Mouse (Mus musculus): ENCODE measurements around the gene Syce1. TPM values are rescaled to one million over a fixed set of nuclear protein-coding genes. Genes with fewer than 3 reads are reported as not detected.

Syce1 gene
- polyA plus RNA-seq, 1 experiment from 2014 or later: not detected

DNA sequence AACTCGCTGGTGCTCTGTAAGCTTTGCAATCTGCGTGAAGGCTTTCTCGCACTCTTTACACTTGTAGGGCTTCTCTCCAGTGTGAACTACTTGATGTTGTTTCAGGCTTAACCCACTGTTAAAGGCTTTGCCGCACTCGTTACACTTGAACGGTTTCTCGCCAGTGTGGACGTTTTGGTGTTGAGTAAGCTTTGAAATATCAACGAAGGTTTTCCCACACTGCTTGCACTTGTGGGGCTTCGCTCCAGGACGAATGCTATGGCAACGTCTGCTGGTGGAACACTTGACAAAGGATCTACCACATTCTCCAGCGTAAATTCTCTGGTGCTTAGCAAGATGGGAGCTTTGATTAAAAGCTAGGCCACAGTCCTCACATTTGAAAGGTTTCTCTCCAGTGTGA, 24.1 kb upstream of the Syce1 start:
- Histone ChIP-seq H3K27ac (ENCODE audit: low read length) (no peak overlapping the region), H3K9ac (replicated peaks; ENCODE audit: low read depth) (no peak overlapping the region), H3K27me3 (replicated peaks; ENCODE audit: insufficient read depth, low read length) (no peaks in the 10 kb centered on the region), H3K9me3 (ENCODE audit: low read length) (no peaks in the 10 kb centered on the region), H3K4me1 (ENCODE audit: insufficient read depth, low read depth, low read length) (no peaks in the 10 kb centered on the region), H3K36me3 (ENCODE audit: insufficient read depth, low read length) (no peaks in the 10 kb centered on the region), H3K4me3 (ENCODE audit: low read depth, low read length) (no peak overlapping the region), H3K4me2 (replicated peaks; ENCODE audit: low read depth, low read length) (no peak overlapping the region)
- no peak for TF ChIP-seq EP300 (IDR thresholded peaks at IDR 0.05)
- DNase-seq (ENCODE audit: low spot score) (no peak), ATAC-seq (no peak)
- 70% methylated on average over 13 of the region's 13 CpGs for WGBS

DNA sequence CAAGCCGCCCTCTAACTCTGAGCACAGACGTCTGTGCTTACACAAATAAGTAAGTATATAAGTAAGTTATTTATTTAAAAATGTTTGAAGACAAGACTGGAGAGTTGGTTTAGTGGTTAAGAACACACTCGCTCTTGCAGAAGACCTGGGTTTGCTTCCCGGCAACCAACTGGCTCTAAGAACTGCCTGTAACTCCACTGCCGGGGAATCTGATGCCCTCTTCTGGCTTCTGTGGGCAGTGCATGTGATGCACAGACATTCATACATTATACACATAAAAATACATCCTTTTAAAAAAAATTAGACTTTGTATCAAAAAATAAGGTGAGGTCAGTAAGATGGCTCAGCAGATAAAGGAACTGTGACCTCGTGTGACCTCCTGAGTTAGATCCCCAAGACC, 22.8 kb upstream of the Syce1 start:
- Histone ChIP-seq H3K27me3 (replicated peaks; ENCODE audit: insufficient read depth, low read length) (no peaks in the 10 kb centered on the region), H3K9me3 (ENCODE audit: low read length) (no peaks in the 10 kb centered on the region), H3K9ac (replicated peaks; ENCODE audit: low read depth) (no peak overlapping the region), H3K4me3 (ENCODE audit: low read depth, low read length) (no peak overlapping the region), H3K4me2 (replicated peaks; ENCODE audit: low read depth, low read length) (no peak overlapping the region), H3K27ac (ENCODE audit: low read length) (no peak overlapping the region), H3K36me3 (ENCODE audit: insufficient read depth, low read length) (no peaks in the 10 kb centered on the region), H3K4me1 (ENCODE audit: insufficient read depth, low read depth, low read length) (no peaks in the 10 kb centered on the region)
- 82% methylated on average over 6 of the region's 6 CpGs for WGBS
- TF ChIP-seq EP300 (IDR thresholded peaks at IDR 0.05) (no peak), CTCF (IDR thresholded peaks at IDR 0.05) (peak; percentile 34)
- DNase-seq (ENCODE audit: low spot score) (no peak), ATAC-seq (no peak)

GRCm38 (mm10) chr7:140805704-140806103, 18.1 kb upstream of the Syce1 start:
- no peaks in the 10 kb centered on the region for H3K36me3 ChIP-seq (ENCODE audit: insufficient read depth, low read length)
- DNase-seq (ENCODE audit: low spot score): peak; percentile 43
- no peak overlapping the region for H3K4me3 ChIP-seq (ENCODE audit: low read depth, low read length)
- peak; percentile 52 for ATAC-seq
- H3K4me2 ChIP-seq (replicated peaks; ENCODE audit: low read depth, low read length): no peak overlapping the region
- no peaks in the 10 kb centered on the region for H3K27me3 ChIP-seq (replicated peaks; ENCODE audit: insufficient read depth, low read length)
- H3K9ac ChIP-seq (replicated peaks; ENCODE audit: low read depth): no peak overlapping the region
- TF ChIP-seq EP300 (IDR thresholded peaks at IDR 0.05) (no peak), CTCF (IDR thresholded peaks at IDR 0.05) (peak; percentile 75)
- no peak overlapping the region for H3K27ac ChIP-seq (ENCODE audit: low read length)
- WGBS: 8% methylated on average over 1 of the region's 1 CpGs
- H3K9me3 ChIP-seq (ENCODE audit: low read length): no peaks in the 10 kb centered on the region
- no peaks in the 10 kb centered on the region for H3K4me1 ChIP-seq (ENCODE audit: insufficient read depth, low read depth, low read length)

- TF ChIP-seq EP300 (IDR thresholded peaks at IDR 0.05) (no peak), CTCF (IDR thresholded peaks at IDR 0.05) (no peak)
- Histone ChIP-seq H3K36me3 (ENCODE audit: insufficient read depth, low read length) (no peaks in the 10 kb centered on the region), H3K4me2 (replicated peaks; ENCODE audit: low read depth, low read length) (no peak overlapping the region), H3K4me1 (ENCODE audit: insufficient read depth, low read depth, low read length) (no peaks in the 10 kb centered on the region), H3K9ac (replicated peaks; ENCODE audit: low read depth) (no peak overlapping the region), H3K4me3 (ENCODE audit: low read depth, low read length) (no peak overlapping the region), H3K27me3 (replicated peaks; ENCODE audit: insufficient read depth, low read length) (no peaks in the 10 kb centered on the region), H3K27ac (ENCODE audit: low read length) (no peak overlapping the region), H3K9me3 (ENCODE audit: low read length) (no peaks in the 10 kb centered on the region)
- DNase-seq (ENCODE audit: low spot score) (no peak), ATAC-seq (no peak)
- 58% methylated on average over 6 of the region's 6 CpGs for WGBS
These were observed 15.0 kb upstream of the Syce1 start for GRCm38 (mm10) chr7:140802629-140803028.

DNA sequence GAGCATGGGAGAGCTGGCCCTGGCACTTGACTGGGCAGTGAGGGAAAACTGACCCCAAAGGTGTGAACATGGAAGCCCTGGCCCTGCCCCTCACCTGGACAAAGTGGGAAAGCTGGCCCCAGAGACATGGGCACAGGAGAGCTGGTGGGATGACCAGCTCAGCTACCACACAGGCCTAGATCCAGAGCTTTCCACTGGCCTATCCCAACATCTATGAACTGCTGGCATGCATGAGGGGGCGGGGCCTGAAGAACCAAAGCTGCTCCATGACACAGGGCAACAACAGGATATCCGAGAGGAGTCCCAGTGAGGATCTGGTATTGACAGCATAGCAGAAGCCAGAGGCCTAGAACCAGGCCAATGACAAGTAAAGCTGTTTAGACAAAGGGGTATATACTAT, 10.6 kb upstream of the Syce1 start:
- Histone ChIP-seq H3K9me3 (ENCODE audit: low read length) (no peaks in the 10 kb centered on the region), H3K9ac (replicated peaks; ENCODE audit: low read depth) (no peak overlapping the region), H3K27me3 (replicated peaks; ENCODE audit: insufficient read depth, low read length) (no peaks in the 10 kb centered on the region), H3K36me3 (ENCODE audit: insufficient read depth, low read length) (no peaks in the 10 kb centered on the region), H3K4me3 (ENCODE audit: low read depth, low read length) (no peak overlapping the region), H3K4me1 (ENCODE audit: insufficient read depth, low read depth, low read length) (no peaks in the 10 kb centered on the region), H3K4me2 (replicated peaks; ENCODE audit: low read depth, low read length) (no peak overlapping the region), H3K27ac (ENCODE audit: low read length) (no peak overlapping the region)
- no peak for ATAC-seq
- no peak for DNase-seq (ENCODE audit: low spot score)
- TF ChIP-seq EP300 (IDR thresholded peaks at IDR 0.05): no peak
- no peak for TF ChIP-seq CTCF (IDR thresholded peaks at IDR 0.05)
- WGBS: 61% methylated on average over 2 of the region's 2 CpGs

GRCm38 (mm10) chr7:140797619-140798018, 10.0 kb upstream of the Syce1 start:
- H3K9ac ChIP-seq (replicated peaks; ENCODE audit: low read depth): no peak overlapping the region
- no peak overlapping the region for H3K4me3 ChIP-seq (ENCODE audit: low read depth, low read length)
- DNase-seq (ENCODE audit: low spot score): no peak
- H3K4me2 ChIP-seq (replicated peaks; ENCODE audit: low read depth, low read length): no peak overlapping the region
- TF ChIP-seq CTCF (IDR thresholded peaks at IDR 0.05) (no peak), EP300 (IDR thresholded peaks at IDR 0.05) (no peak)
- 84% methylated on average over 3 of the region's 3 CpGs for WGBS
- H3K36me3 ChIP-seq (ENCODE audit: insufficient read depth, low read length): no peaks in the 10 kb centered on the region
- no peaks in the 10 kb centered on the region for H3K27me3 ChIP-seq (replicated peaks; ENCODE audit: insufficient read depth, low read length)
- H3K9me3 ChIP-seq (ENCODE audit: low read length): no peaks in the 10 kb centered on the region
- no peaks in the 10 kb centered on the region for H3K4me1 ChIP-seq (ENCODE audit: insufficient read depth, low read depth, low read length)
- ATAC-seq: no peak
- no peak overlapping the region for H3K27ac ChIP-seq (ENCODE audit: low read length)

DNA sequence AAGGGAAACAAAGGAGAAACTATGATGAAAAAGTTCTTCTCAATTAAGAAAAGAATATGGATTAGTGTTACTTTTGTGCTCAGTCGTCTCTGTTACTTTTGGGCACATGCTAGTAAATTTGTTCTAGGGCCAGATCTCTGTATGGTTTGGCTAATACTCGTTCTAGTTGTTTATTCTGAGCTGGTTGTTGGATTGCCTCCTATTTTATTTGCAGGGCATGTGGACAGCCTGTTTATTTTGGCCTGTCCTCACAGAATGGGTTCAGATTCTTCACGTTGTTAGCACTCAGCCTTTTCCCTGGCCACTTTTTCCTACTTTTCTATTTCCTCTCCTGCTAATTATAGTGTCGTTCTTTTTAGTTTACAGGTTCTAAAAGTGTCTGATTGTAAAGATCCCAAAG, 5.9 kb upstream of the Syce1 start:
- DNase-seq (ENCODE audit: low spot score) (no peak), ATAC-seq (no peak)
- TF ChIP-seq CTCF (IDR thresholded peaks at IDR 0.05): no peak
- no peak for TF ChIP-seq EP300 (IDR thresholded peaks at IDR 0.05)
- Histone ChIP-seq H3K27me3 (replicated peaks; ENCODE audit: insufficient read depth, low read length) (no peaks in the 10 kb centered on the region), H3K4me2 (replicated peaks; ENCODE audit: low read depth, low read length) (no peak overlapping the region), H3K27ac (ENCODE audit: low read length) (no peak overlapping the region), H3K36me3 (ENCODE audit: insufficient read depth, low read length) (no peaks in the 10 kb centered on the region), H3K4me1 (ENCODE audit: insufficient read depth, low read depth, low read length) (no peaks in the 10 kb centered on the region), H3K4me3 (ENCODE audit: low read depth, low read length) (no peak overlapping the region), H3K9me3 (ENCODE audit: low read length) (no peaks in the 10 kb centered on the region), H3K9ac (replicated peaks; ENCODE audit: low read depth) (no peak overlapping the region)
- WGBS: 37% methylated on average over 4 of the region's 4 CpGs

All from lung, postnatal 0 days (tissue).